Mouse (Mus musculus) layer of hippocampus, postnatal 14 days (tissue): Measurements from ENCODE around the gene Med19. TPM values are rescaled to one million over a fixed set of nuclear protein-coding genes. Genes with fewer than 3 reads are reported as not detected.
A peak's percentile ranks its signal among the peaks of the same experiment; 100 is the strongest.
"Not testable (repeated sequence)": the region's sequence is repeated elsewhere in the genome, so short reads cannot be mapped to it uniquely, and the experiment has no call there.

Source experiments
- DNase-seq, 2 experiments: peaks; one replicate each; pipeline ENCODE4 v3.0.0; 2021 to 2022; ENCODE audit warnings: low spot score in 2 of 2, mixed read lengths in 1 of 2
- total RNA-seq, 2 experiments: library from RNA; stranded (reverse); gene quantifications; 2 replicates each; pipeline ENCODE4 v1.2.3; 2021

Gene Med19
- total RNA-seq, 2 experiments from 2014 or later, result 31.4 to 32.0 TPM

- DNase-seq, result no peak
Observed at GRCm38 (mm10) chr2:84716423-84717355, 38.5 kb downstream of the Med19 start.

- DNase-seq, result no peak
Observed at GRCm38 (mm10) chr2:84717357-84717756, 39.2 kb downstream of the Med19 start.

- DNase-seq, result no peak
Observed at GRCm38 (mm10) chr2:84720718-84721117, 42.5 kb downstream of the Med19 start.

GRCm38 (mm10) chr2:84721182-84721581 lies 43.0 kb downstream of the Med19 start:
- DNase-seq, result no peak

GRCm38 (mm10) chr2:84723856-84724255 lies 45.7 kb downstream of the Med19 start:
- no peak for DNase-seq

- no peak for DNase-seq
Observed at GRCm38 (mm10) chr2:84725770-84726169, 47.6 kb downstream of the Med19 start.

- DNase-seq, result no peak
Observed at GRCm38 (mm10) chr2:84726716-84727115, 48.5 kb downstream of the Med19 start.

GRCm38 (mm10) chr2:84727172-84727858 lies 49.1 kb downstream of the Med19 start, which contains the start of gene Clp1:
Gene Clp1 (minus strand): TSS chr2:84727350.
- peak; percentile 88 to 97 for DNase-seq

GRCm38 (mm10) chr2:84728191-84728590 lies 50.0 kb downstream of the Med19 start:
- DNase-seq, result not testable (repeated sequence)

GRCm38 (mm10) chr2:84731206-84731605 lies 53.0 kb downstream of the Med19 start:
- DNase-seq, result no peak

- DNase-seq, result no peak
Observed at GRCm38 (mm10) chr2:84732394-84732793, 54.2 kb downstream of the Med19 start.

- DNase-seq, result peak; percentile 64 to 66
Observed at GRCm38 (mm10) chr2:84733579-84734300, 55.5 kb downstream of the Med19 start, which contains the start of gene Ypel4. Gene Ypel4 (plus strand): TSS chr2:84734058.

GRCm38 (mm10) chr2:84734351-84734864 lies 56.2 kb downstream of the Med19 start:
- DNase-seq, result peak; percentile 40 to 43

GRCm38 (mm10) chr2:84734919-84735318 lies 56.7 kb downstream of the Med19 start:
- DNase-seq, result no peak

- DNase-seq, result no peak
Observed at GRCm38 (mm10) chr2:84735346-84735920, 57.2 kb downstream of the Med19 start.

GRCm38 (mm10) chr2:84736312-84737161 lies 58.3 kb downstream of the Med19 start:
- DNase-seq, result no peak

GRCm38 (mm10) chr2:84737451-84737925 lies 59.3 kb downstream of the Med19 start:
- no peak for DNase-seq
